Mouse (Mus musculus): ENCODE data around the gene Rhbdl3. TPM values are rescaled to one million over a fixed set of nuclear protein-coding genes. Genes with fewer than 3 reads are reported as not detected.

Rhbdl3 gene
- total RNA-seq, 2 experiments from 2014 or later = 9.7 to 11.5 TPM

DNA sequence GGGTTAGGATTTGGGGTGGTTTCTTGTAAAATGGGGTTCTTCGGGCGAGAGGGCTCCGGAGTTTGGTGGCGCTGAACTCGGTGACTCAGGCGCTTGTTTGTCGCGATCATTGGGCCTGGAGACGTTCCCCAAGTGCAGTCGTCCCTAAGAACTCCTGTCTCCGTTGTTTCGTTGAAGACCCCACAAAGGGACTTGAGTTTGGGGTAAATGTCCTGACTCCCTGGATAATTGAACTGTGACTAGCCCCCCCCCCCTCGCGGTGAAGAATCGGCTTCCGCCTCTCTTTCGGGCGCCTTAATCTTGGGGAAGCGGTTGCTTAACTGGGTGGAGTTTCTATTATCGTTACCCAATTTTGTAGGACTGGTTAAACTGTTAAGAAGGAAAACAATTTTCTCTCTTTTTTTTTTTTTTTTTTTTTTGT lies 82.9 kb downstream of the Rhbdl3 start:
- DNase-seq (ENCODE audit: low spot score in 2 of 2) = no peak

DNA sequence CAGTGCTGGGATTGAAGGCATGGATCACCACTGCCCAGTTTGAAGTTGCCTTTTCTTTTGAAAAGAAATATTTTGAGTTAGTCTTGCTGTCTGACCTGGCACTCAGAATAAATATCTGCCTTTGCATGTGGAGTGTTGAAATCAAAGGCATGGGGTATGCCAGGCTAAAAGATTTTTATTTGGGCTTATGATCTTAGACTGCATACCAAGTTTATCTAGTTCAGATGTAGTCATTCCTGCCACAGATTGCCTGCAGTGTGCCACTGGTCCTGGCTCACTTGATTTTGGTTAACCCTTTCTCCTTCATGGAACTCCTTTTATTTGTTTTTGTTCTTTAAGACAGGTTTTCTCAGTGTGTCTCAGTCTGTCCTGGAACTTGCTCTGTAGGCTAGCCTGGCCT lies 83.7 kb downstream of the Rhbdl3 start:
- no peak for DNase-seq (ENCODE audit: low spot score in 2 of 2)

DNA sequence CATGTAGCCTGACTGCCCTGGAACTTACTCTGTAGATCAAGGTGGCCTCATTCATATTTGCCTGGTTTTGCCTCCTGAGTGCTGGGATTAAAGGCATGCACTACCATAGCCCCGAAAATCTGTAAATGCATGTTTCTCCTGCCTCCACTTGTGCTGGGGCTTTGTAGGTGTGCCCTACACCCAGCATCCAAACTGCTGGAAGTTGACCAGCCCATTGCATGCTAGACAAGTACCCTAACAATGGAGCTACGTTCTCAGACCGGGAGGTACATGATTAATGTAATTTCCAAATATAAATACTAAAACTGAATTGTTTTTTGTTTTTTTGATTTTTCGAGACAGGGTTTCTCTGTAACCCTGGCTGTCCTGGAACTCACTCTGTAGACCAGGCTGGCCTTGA lies 84.3 kb downstream of the Rhbdl3 start:
- DNase-seq (ENCODE audit: low spot score in 2 of 2) = no peak

DNA sequence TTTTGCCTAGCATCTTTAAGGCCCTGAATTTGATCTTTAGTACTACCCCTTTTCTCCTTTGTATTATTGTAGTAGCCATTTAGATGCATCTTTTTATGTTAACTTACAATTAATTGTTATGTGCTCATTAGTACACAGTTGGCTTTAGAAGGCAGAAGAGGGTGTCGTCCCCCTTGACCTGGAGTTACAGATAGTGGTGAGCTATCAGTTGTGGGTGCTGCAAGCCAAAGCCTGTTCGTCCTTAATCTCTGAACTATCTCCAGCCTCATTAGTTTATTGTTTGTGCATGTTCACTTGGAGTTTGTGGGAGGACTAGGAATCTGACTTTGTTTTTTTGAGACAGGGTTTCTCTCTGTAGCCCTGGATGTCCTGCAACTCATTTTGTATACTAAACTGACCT lies 86.1 kb downstream of the Rhbdl3 start:
- DNase-seq (ENCODE audit: low spot score in 2 of 2) = no peak

DNA sequence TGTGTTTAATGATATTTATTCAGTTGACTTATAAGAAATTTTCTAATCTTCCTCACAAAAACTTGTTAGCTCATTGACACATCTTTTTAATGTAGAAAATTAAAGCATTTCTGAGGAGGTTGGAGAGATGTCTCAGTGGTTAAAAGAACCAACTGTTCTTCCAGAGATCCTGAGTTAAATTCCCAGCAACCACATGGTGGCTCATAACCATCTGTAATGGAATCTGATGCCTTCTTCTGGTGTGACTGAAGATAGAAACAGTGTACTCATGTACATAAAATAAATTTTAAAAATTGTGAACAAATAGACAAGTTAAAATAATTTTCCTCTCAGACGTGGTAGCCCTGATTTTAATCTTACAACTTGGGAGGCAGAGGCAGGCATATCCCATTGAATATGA lies 89.2 kb downstream of the Rhbdl3 start:
- no peak for DNase-seq (ENCODE audit: low spot score in 2 of 2)

DNA sequence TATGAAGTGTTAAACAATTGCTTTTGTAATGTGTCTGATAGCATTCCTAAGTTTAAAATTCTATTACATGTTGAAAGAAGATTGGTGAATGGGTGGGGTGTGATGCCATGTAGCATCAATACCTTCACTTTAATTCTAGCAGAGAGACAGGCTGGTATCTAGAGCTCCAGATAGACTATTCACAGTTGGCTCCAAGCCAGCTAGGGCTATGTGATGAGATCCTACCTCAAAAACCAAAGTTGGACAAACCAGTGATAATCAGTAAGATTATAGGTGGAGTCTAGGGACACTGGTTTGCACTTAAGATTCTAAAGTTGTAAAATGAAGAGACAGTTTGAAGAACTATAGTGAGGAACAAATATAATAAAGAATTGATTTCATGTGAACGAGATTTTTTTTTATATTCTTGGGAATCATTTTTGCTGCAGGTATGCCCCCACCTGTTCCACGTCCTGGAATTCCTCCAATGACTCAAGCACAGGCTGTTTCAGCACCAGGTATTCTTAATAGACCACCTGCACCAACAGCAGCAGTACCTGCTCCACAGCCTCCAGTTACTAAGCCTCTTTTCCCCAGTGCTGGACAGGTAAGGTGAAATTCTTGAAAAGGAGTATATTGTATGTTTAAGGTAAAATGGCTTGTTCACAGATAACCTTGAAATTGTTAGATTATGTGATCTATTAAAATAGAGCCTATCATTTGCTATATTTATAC lies 90.9 kb downstream of the Rhbdl3 start:
- DNase-seq (ENCODE audit: low spot score in 2 of 2) = no peak

DNA sequence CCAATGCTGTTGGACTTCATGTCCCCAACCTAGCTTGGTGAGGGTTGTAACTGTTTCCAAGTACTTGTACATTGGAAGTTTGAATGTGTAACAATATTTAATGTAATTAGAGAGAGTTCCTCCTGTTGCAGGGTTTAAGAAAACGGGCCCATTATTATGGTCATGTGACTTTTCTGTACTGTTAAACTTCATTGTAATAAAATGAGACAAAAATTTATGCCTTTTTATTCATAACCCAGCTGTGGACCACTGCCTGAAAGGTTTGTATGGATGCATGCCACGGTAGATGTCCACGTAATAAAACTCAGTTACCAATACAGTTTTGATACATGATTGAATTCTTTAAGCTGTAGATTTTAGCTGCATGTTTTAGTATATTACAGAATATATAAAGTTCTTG lies 95.2 kb downstream of the Rhbdl3 start:
- DNase-seq (ENCODE audit: low spot score in 2 of 2) = no peak

DNA sequence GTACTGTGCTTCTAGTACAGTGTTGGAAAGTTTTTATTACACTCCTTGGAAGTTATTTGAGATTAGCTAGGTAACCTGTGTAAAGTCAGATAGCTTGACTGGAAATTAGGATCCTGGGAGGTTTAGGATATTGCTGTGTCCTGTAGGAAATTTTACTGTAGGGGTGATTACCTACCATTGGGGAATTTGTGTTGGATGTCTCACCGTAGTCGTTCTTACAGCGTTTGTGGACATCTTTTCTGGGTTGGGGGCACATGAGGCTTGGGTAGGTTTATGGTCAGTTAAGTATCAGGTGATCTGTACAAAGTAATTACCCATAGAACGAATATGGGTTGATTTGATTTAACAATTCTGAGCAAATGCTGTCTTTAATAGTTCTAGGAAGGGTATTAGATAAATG lies 95.9 kb downstream of the Rhbdl3 start:
- DNase-seq (ENCODE audit: low spot score in 2 of 2) = no peak

Other genes with a start within 250 kb of the Rhbdl3 start
- 10 to 100 TPM; 22.4 to 26.0 TPM for gene Crlf3, start 219.9 kb upstream of the Rhbdl3 start, total RNA-seq (2021)
- 1 to 10 TPM; 6.6 to 7.2 TPM for gene Atad5, start 211.5 kb upstream of the Rhbdl3 start, total RNA-seq (2021)
- gene Tefm, start 158.7 kb upstream of the Rhbdl3 start, total RNA-seq (2021) = 10 to 100 TPM; 18.2 to 19.7 TPM
- 1 to 10 TPM; 4.6 to 6.2 TPM for gene Adap2, start 146.8 kb upstream of the Rhbdl3 start, total RNA-seq (2021)
- gene Rnf135, start 117.1 kb upstream of the Rhbdl3 start, total RNA-seq (2021) = 1 to 10 TPM; 6.0 to 7.8 TPM
- gene Rhot1, start 91.9 kb upstream of the Rhbdl3 start, total RNA-seq (2021) = 10 to 100 TPM; 54.6 to 55.2 TPM
- gene 5730455P16Rik, start 77.1 kb downstream of the Rhbdl3 start, total RNA-seq (2021) = 10 to 100 TPM; 22.3 to 25.5 TPM
- 100 to 1,000 TPM; 111 to 146 TPM for gene Zfp207, start 82.4 kb downstream of the Rhbdl3 start, total RNA-seq (2021)
- gene Psmd11, start 127.7 kb downstream of the Rhbdl3 start, total RNA-seq (2021) = 100 to 1,000 TPM; 126 to 134 TPM
- 10 to 100 TPM; 11.7 to 13.1 TPM for gene Cdk5r1, start 176.1 kb downstream of the Rhbdl3 start, total RNA-seq (2021)

All from gastrocnemius, postnatal 4 days (tissue).